Mouse (Mus musculus) cerebellum, adult 9-11 months (tissue): Measurements from ENCODE around the gene Gsap.

Source experiments
- DNase-seq: peaks from one replicate; pipeline ENCODE4 v3.0.0; 2022

Gene Gsap

GRCm38 (mm10) chr5:21186821-21187220 lies 766 bp downstream of the Gsap start:
- no peak for DNase-seq

DNA sequence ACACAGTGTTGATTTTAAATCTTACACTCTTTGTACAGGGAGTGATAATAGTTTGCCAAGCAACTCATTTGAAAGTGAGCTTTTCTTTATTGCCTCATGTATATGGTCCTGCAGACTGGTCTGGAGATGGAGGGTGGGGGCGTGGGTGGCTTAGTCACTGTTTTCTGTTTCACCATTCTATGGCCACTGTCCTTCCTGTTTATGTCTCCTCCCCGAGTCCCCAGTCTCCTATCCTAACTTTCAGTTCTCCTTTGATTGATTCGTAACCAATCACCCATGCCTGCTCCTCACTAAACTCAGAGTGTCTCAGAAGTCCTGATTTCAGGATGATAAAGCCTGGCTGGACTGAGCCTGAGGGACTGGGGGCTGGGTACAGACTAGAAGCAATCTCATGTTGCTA lies 2.4 kb downstream of the Gsap start:
- DNase-seq: no peak

- no peak for DNase-seq
Measured at GRCm38 (mm10) chr5:21189036-21189435, 3.0 kb downstream of the Gsap start.

GRCm38 (mm10) chr5:21189460-21189859 lies 3.4 kb downstream of the Gsap start:
- DNase-seq: no peak

DNA sequence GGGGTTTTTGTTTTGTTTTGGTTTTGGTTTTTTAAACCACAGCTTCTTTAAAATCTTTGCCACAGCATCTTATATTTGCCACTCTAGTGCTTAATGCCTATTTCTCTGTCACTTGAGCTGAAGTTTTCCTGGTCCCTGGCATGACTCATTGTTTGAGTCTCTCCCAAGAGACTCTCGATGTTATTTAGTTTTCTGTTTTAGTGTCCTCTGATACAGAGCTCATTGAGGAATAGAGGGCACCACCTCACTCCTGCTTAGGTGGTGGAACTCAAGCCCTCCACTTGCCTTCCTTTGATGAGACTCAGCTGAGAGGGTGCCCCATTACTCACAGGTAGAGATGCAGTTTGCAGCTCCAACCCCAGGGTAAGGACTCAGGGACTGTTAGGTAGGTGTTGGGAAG lies 17.4 kb downstream of the Gsap start:
- DNase-seq: no peak

DNA sequence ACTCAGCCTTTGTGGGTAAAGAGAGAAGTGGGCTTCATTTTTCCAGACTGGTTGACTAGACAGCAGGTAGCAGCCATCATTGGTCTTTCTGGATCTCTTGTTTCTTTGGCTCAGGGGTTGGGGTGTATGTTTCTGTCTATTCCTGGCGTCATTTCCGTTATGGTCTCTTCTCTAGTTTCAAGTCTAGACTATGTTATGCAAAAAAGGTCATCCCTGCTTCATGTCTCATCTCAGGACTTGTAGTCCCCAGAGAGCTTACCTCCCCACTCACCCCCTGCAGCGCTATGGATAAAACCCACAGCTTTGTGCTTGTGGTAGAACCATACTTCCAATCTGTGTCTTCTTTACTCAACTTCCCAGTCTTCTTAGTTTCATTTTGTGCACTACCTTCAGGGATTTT lies 18.1 kb downstream of the Gsap start:
- DNase-seq: no peak

- no peak for DNase-seq
Measured at GRCm38 (mm10) chr5:21206014-21206413, 20.0 kb downstream of the Gsap start.

GRCm38 (mm10) chr5:21211406-21211805 lies 25.4 kb downstream of the Gsap start:
- no peak for DNase-seq

- no peak for DNase-seq
Measured at GRCm38 (mm10) chr5:21212933-21213332, 26.9 kb downstream of the Gsap start.

DNA sequence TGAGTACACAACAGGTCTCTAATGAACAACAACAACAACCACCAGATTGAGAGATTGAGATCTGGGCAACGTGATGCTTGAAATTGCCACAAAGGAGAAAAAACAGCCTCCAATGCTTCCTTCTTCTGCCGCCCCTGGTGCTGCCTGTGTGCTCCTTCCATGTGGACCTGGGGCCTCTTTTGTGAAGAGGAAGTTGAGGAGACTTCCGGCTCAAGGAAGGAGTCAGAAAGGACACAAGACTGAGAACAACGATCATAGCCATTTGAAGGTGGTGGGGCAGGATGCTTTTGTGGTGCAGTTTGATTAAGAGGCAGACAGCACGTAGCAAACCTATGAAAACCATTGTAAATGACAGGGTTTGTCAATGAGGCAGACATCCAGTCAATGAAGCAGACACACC lies 27.7 kb downstream of the Gsap start:
- DNase-seq: no peak

DNA sequence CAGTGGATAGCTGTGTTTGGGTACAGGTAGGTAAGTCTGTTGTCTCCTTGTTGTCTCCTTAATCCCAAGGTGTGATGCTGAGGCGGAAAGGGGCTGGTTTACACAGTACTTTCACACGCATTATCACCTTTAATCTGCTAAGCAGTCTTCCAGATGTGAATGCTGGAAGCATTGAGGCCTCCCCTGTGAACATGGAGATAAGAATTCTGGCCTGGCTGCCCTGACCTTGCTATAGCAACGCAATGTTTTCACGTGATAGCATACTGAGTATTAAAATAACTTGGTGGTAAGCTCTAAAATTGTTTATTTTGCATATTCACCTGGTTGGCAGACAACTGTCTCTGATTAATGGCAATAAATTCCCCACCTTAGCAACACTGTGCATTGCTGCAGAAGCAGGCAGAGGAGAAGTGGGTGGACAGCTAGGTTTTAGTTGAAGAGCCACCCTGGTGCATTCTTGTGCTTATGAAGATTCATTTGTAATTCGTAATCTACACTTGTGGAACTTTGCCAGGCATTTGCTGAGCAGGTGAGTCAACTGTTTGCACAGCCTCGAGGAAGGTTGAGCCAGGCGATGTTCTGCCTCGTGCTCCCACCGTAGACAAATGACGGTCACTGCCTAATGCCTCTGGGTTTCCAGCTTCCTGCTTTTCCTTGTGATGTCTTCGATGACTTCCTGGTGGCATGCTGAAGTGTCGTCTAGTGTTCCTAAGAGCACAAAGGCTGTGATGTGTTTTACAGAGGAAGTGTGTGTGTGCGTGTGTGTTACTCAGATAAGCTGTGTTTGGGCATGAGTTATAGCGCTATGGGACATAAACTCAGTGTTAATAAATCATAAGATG lies 31.6 kb downstream of the Gsap start:
- DNase-seq: no peak

GRCm38 (mm10) chr5:21232876-21233275 lies 46.8 kb downstream of the Gsap start:
- no peak for DNase-seq

DNA sequence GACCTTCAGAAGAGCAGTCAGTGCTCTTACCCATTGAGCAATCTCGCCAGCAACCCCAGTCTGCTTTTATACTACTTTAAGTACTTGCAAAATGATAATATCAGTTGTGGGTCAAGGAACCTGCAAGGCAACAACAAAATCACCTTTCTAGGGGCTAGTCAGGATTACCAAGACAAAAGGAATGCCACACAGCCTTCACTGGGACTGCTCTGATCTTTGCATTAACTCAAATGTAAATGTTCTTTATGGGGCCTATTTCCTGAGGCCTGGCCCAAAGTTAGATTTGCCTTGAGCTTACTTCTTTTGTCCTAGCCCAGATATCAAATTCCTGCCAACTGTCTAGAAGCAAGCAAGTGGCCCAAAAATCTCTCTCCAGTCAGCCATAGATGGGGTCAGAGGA lies 58.5 kb downstream of the Gsap start:
- no peak for DNase-seq

DNA sequence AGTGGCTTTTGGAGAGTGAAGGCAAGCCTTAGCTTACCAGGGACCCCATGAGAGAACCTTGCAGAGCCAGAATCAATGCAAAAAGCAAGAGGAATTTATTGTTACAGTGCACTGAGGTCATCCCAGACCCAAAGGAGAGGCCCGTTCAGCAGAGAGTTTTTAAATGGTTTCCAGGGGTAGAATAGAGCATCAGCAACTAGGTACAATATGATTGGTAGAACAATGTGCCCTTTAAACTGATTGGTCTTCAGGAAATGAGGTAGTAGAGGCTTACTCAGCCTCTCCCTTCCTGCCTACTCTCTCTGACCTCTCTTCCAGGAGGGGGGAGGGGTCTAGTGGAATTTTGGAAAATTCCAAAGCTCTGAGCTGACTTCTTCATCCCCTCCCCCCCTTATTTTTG lies 59.2 kb downstream of the Gsap start:
- DNase-seq: no peak

DNA sequence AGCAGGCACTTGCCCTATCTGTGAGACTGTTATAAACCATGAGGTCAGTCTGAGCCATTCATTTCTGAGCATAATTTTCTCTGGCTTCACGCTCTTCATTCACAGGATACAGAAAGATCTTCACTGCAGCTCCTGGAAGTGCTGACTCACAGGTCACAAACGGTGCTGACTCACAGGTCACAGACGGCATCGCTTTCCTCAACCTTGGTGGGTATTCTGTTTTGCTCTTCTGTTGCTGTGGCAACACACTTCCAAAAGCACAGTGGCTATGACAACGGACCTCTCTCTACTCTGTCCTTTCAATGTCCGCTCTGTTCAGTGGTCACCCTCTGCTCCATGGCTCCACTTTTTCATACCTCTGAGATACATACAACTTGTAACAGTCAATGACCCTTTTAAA lies 60.7 kb downstream of the Gsap start:
- DNase-seq: no peak

DNA sequence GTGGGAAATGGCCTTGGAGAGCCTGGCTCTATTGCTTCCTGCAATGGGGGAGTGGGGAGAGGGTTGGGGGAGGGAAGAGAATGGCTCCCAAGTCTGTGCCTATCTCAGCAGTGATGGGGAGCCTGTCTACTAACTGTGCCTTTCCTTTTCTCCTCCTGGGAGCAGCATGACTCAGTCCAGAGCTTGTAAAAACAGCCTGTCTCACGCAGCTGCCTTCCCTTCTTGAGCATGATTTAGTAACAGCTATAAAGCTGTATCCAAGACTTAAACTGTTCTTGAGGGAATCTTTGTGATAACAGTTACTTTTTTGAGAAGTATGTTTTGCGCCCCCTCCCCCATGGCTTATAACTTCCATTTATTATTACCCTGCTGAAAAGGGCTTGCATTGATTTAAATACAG lies 61.9 kb downstream of the Gsap start:
- no peak for DNase-seq

- DNase-seq: no peak
Measured at GRCm38 (mm10) chr5:21248834-21249233, 62.8 kb downstream of the Gsap start.

DNA sequence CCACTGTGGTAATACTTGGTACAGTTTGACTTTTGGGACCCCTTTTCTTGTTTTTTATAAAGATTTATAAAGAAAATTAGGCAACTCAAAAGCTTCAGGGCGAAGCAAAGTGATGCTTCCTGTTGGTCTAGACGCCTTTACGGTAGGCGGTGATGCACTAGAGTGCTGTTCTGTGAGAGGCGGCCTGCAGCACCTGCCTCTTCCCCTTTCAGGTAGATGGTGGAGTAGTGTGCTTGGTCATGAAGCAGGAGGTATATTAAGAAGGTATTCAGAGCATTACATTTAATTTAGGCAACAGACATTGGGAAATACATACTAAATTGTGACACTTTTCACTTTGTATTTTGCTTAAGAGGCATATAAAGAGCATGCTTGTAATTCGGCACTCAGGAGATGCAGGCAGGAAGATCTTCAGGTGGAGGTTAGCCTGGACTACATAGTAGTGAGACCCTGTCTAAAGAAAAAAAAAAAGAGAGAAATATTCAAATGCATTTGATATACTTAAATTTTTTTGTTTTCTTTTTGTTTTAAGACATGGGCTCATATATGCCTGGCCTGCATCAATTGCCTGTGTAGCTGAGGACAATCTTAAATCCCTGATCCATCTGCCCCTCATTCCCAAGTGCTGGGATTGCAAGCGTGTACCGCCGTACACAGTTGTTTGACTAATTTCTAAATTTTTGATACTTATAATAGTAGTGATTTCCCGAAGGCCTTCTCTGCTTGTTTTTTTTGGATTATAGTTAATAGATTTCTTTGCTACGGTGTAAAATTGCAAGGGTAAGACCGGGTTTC lies 68.9 kb downstream of the Gsap start:
- DNase-seq: no peak

DNA sequence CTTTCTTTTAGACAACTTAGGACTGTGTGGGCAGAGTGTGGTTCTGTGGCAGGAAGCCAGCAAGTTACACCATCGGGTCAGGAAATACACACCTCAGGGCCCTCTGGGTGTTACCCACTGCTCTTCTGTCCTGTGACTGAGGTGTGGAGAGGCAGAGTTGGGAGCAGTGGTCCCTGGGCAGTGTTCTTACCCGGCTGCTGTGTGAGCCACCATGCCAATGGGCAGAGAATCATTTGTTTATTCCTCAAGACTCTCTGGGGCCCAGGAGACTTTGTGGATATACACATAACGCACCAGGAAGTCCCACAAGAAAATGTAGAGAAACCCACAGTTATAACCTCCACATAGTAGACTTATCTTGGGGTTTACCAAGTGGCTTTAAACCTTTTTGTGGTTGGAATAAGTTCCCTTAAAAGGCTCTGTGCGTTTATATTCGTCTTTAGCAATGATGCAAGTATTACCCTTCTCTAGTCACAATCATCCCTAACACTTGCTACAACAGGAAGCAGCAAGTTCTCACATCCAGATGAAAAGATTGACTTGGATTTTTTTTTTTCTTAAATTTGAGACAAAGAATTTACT lies 69.6 kb downstream of the Gsap start:
- no peak for DNase-seq

GRCm38 (mm10) chr5:21257126-21257525 lies 71.1 kb downstream of the Gsap start:
- no peak for DNase-seq

- DNase-seq: no peak
Measured at GRCm38 (mm10) chr5:21257806-21258205, 71.8 kb downstream of the Gsap start.

DNA sequence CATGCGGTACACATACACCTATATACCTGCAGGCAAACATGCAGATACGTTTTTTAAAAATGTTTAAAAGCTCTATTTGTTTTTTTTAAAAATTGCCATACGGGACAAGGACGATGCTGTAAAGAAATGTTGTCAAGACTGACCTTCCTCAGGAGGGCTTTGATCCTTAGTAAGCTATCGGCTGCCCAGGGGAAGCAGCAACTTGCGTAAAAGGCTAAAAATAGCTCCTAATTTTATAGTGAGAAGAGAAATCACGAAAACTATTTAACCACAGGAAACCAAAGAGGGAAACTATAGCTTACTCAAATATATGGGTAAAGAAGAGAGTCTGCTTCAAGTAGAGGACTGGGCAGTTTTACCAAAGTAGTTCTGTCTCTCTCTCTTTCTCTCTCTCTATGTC lies 74.7 kb downstream of the Gsap start:
- no peak for DNase-seq

- DNase-seq: no peak
Measured at GRCm38 (mm10) chr5:21261202-21261844, 75.3 kb downstream of the Gsap start.
